In genomic region chr16:92104332-92104590, GRCm38 (mm10) we compare ENCODE assay signal across 18 mouse cellular contexts. TPM values are rescaled to one million over a fixed set of nuclear protein-coding genes. Genes with fewer than 3 reads are reported as not detected.
A peak's percentile ranks its signal among the peaks of the same experiment; 100 is the strongest.
DNase-seq lines count a peak whose midpoint lies in the region; ATAC-seq and TF ChIP-seq lines count a peak whose summit lies in the region.
"Had no signal": no experiment of that assay in that cellular context is flagged by ENCODE, and none has a peak within 500 bp of the region (broad histone marks: within the 10 kb centered on the region; RNA-seq: fewer than 3 reads in every experiment).

No protein-coding gene starts in this region.

- H3K4me2 ChIP-seq in hindbrain, embryonic 13.5 days = no peak overlapping the region
- H3K4me2 ChIP-seq in lung, embryonic 14.5 days = no peak overlapping the region
- H3K4me2 ChIP-seq in hindbrain, embryonic 16.5 days (ENCODE audit: low read length) = no peak overlapping the region
- H3K4me2 ChIP-seq: lung, embryonic 15.5 days had no signal

- DNase-seq in heart, adult 11 months = peak; percentile 61
- no peak for DNase-seq in heart, adult 8-10 months (ENCODE audit: low spot score)
- no peak for DNase-seq in hindbrain, embryonic 10.5 days (ENCODE audit: low spot score)
- DNase-seq in lung, embryonic 14.5 days = no peak
- no peak for DNase-seq in lung, adult 18-20 months
- DNase-seq: cerebellum, adult 9-11 months; forebrain, postnatal 0 days; thymus, postnatal 25 days had no signal

- no peak overlapping the region for H3K4me3 ChIP-seq in hindbrain, embryonic 10.5 days
- no peak overlapping the region for H3K4me3 ChIP-seq in hindbrain, embryonic 13.5 days
- no peak overlapping the region for H3K4me3 ChIP-seq in lung, embryonic 14.5 days (ENCODE audit: low read depth, low read length)
- no peak overlapping the region for H3K4me3 ChIP-seq in hindbrain, embryonic 16.5 days (ENCODE audit: low read length)
- H3K4me3 ChIP-seq: lung, embryonic 15.5 days had no signal

- no peak overlapping the region for H3K9ac ChIP-seq in hindbrain, embryonic 13.5 days
- no peak overlapping the region; the same call in 1 of the 2 replicates for H3K9ac ChIP-seq in lung, embryonic 14.5 days
- H3K9ac ChIP-seq in hindbrain, embryonic 16.5 days (ENCODE audit: low read depth, low read length) = no peak overlapping the region
- H3K9ac ChIP-seq: forebrain, postnatal 0 days; lung, embryonic 15.5 days had no signal

- TF ChIP-seq CTCF in lung, embryonic 14.5 days (IDR thresholded peaks at IDR 0.05; ENCODE audit: low read depth) = peak; percentile 0

- peak overlapping the region; percentile 78 for H3K27ac ChIP-seq in hindbrain, embryonic 10.5 days
- H3K27ac ChIP-seq in hindbrain, embryonic 13.5 days = no peak overlapping the region
- H3K27ac ChIP-seq in lung, embryonic 14.5 days (ENCODE audit: low read depth) = no peak overlapping the region
- H3K27ac ChIP-seq in hindbrain, embryonic 16.5 days (ENCODE audit: low read depth, low read length) = peak overlapping the region; percentile 35; the same call in 1 of the 2 replicates
- H3K27ac ChIP-seq: lung, embryonic 15.5 days had no signal

- peaks cover 37% of the 10 kb centered on the region for H3K36me3 ChIP-seq in hindbrain, embryonic 10.5 days
- H3K36me3 ChIP-seq in hindbrain, embryonic 13.5 days = peaks cover 29% of the 10 kb centered on the region
- H3K36me3 ChIP-seq in lung, embryonic 14.5 days (ENCODE audit: insufficient read depth) = no peaks in the 10 kb centered on the region
- no peaks in the 10 kb centered on the region for H3K36me3 ChIP-seq in hindbrain, embryonic 16.5 days (ENCODE audit: control insufficient read depth, insufficient read depth, low read length)

- WGBS in hindbrain, embryonic 10.5 days = 77% methylated on average over 2 of the region's 2 CpGs
- 83% methylated on average over 2 of the region's 2 CpGs for WGBS in hindbrain, embryonic 13.5 days
- WGBS in lung, embryonic 14.5 days = 88% methylated on average over 2 of the region's 2 CpGs
- WGBS in hindbrain, embryonic 16.5 days = 76% methylated on average over 2 of the region's 2 CpGs

- no peaks in the 10 kb centered on the region for H3K9me3 ChIP-seq in hindbrain, embryonic 10.5 days
- no peaks in the 10 kb centered on the region for H3K9me3 ChIP-seq in hindbrain, embryonic 13.5 days
- H3K9me3 ChIP-seq in lung, embryonic 14.5 days (ENCODE audit: low read depth, low read length) = no peaks in the 10 kb centered on the region
- H3K9me3 ChIP-seq in hindbrain, embryonic 16.5 days (ENCODE audit: control insufficient read depth, low read length) = no peaks in the 10 kb centered on the region
- H3K9me3 ChIP-seq: lung, embryonic 15.5 days had no signal

- H3K4me1 ChIP-seq in hindbrain, embryonic 10.5 days (replicated peaks) = peaks cover 56% of the 10 kb centered on the region
- H3K4me1 ChIP-seq in hindbrain, embryonic 13.5 days (replicated peaks) = peaks cover 31% of the 10 kb centered on the region
- no peaks in the 10 kb centered on the region for H3K4me1 ChIP-seq in lung, embryonic 14.5 days (ENCODE audit: insufficient read depth)
- H3K4me1 ChIP-seq in hindbrain, embryonic 16.5 days (ENCODE audit: control insufficient read depth, insufficient read depth, low read depth, low read length) = peaks cover 3% of the 10 kb centered on the region

- no peak for ATAC-seq in hindbrain, embryonic 13.5 days (ENCODE audit: low FRiP score)
- no peak for ATAC-seq in lung, embryonic 14.5 days (ENCODE audit: insufficient read depth)
- ATAC-seq in hindbrain, embryonic 16.5 days = no peak
- ATAC-seq: forebrain, postnatal 0 days; Patski had no signal

- no peaks in the 10 kb centered on the region for H3K27me3 ChIP-seq in hindbrain, embryonic 10.5 days (ENCODE audit: insufficient read depth, poor library complexity, severe bottlenecking)
- no peaks in the 10 kb centered on the region for H3K27me3 ChIP-seq in hindbrain, embryonic 13.5 days
- no peaks in the 10 kb centered on the region for H3K27me3 ChIP-seq in lung, embryonic 14.5 days (ENCODE audit: insufficient read depth, low read length)
- H3K27me3 ChIP-seq in hindbrain, embryonic 16.5 days (replicated peaks; ENCODE audit: control insufficient read depth, insufficient read depth, low read length) = no peaks in the 10 kb centered on the region
- H3K27me3 ChIP-seq: lung, embryonic 15.5 days; Patski had no signal

RNA-seq across cellular contexts. Expression of gene Slc5a3, which starts 46.1 kb away (rescaled TPM):
- 1 to 10 TPM; 4.4 to 5.8 (median 5.0) TPM for total RNA-seq in heart, adult 8-10 months (2022)
- polyA plus RNA-seq in hindbrain, embryonic 10.5 days (2016; fragmentation: Nextera tagmentation; extraction: Ambion mirVana) = 9.8 and 11.3 TPM in 2 replicates
- polyA plus RNA-seq in hindbrain, embryonic 13.5 days (2015; fragmentation: Nextera tagmentation; extraction: Ambion mirVana) = 18.4 and 19.5 TPM in 2 replicates
- 6.3 and 7.4 TPM in 2 replicates for polyA plus RNA-seq in lung, embryonic 14.5 days (2014; fragmentation: Nextera tagmentation; extraction: Ambion mirVana)
- 14.4 and 18.2 TPM in 2 replicates for polyA plus RNA-seq in hindbrain, embryonic 16.5 days (2015; fragmentation: Nextera tagmentation; extraction: Ambion mirVana)

RNA-seq across cellular contexts. Expression of gene Gm49711, which starts 46.1 kb away (rescaled TPM):
- total RNA-seq in heart, adult 8-10 months (2022) = not detected
- polyA plus RNA-seq in hindbrain, embryonic 10.5 days (2016; fragmentation: Nextera tagmentation; extraction: Ambion mirVana) = 0.24 TPM in 1 of 2 replicates, not detected in the other
- 0.71 and 0.86 TPM in 2 replicates for polyA plus RNA-seq in hindbrain, embryonic 13.5 days (2015; fragmentation: Nextera tagmentation; extraction: Ambion mirVana)
- polyA plus RNA-seq in lung, embryonic 14.5 days (2014; fragmentation: Nextera tagmentation; extraction: Ambion mirVana) = not detected in 2 replicates
- polyA plus RNA-seq in hindbrain, embryonic 16.5 days (2015; fragmentation: Nextera tagmentation; extraction: Ambion mirVana) = 0.38 and 0.42 TPM in 2 replicates
- total RNA-seq: adrenal gland, postnatal 36 days; forebrain, postnatal 0 days; gastrocnemius, adult 8-10 months; left cerebral cortex, postnatal 25 days; liver, adult 2 months; monocyte, adult 5-6 weeks had no signal
- polyA plus RNA-seq: liver, adult 2 months; lung, embryonic 15.5 days; stomach, embryonic 16.5 days had no signal

RNA-seq across cellular contexts. Expression of gene Mrps6, which starts 46.2 kb away (rescaled TPM):
- 10 to 100 TPM; 57.6 to 68.6 (median 66.3) TPM for total RNA-seq in heart, adult 8-10 months (2022)
- polyA plus RNA-seq in hindbrain, embryonic 10.5 days (2016; fragmentation: Nextera tagmentation; extraction: Ambion mirVana) = 139 and 143 TPM in 2 replicates
- polyA plus RNA-seq in hindbrain, embryonic 13.5 days (2015; fragmentation: Nextera tagmentation; extraction: Ambion mirVana) = 182 and 201 TPM in 2 replicates
- 74.1 and 76.4 TPM in 2 replicates for polyA plus RNA-seq in lung, embryonic 14.5 days (2014; fragmentation: Nextera tagmentation; extraction: Ambion mirVana)
- 194 and 196 TPM in 2 replicates for polyA plus RNA-seq in hindbrain, embryonic 16.5 days (2015; fragmentation: Nextera tagmentation; extraction: Ambion mirVana)

Comparison
In these comparisons a context has a peak if more than half of its experiments do, and no peak if none do; other contexts are left out.
1. H3K27ac ChIP-seq: peak in hindbrain, embryonic 10.5 days (single experiment) and hindbrain, embryonic 16.5 days (single experiment); none in hindbrain, embryonic 13.5 days (single experiment) and lung, embryonic 14.5 days (single experiment).